In the genomic region with DNA sequence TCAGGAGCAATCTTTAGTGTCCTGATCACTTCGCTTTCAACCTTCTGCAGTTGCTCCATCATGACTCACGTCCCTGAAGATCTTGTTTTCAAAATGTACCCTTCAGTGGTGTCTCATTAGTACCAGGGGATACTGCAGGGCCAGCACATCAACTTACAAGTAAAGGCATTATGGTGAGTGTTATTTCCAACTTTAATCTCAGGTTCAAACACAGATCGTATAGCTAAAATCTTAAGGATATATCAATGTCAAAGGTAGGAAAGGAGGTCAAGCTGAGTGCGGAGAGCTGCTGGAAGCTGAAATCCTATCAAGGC, we compare ENCODE assay signal across 22 mouse cellular contexts.
DNase-seq lines count a peak whose midpoint lies in the region; ATAC-seq and TF ChIP-seq lines count a peak whose summit lies in the region.
"Had no signal": no experiment of that assay in that cellular context is flagged by ENCODE, and none has a peak within 500 bp of the region (broad histone marks: within the 10 kb centered on the region; RNA-seq: fewer than 3 reads in every experiment).

No protein-coding gene starts in this region.

- ATAC-seq in forebrain, embryonic 13.5 days = peak; percentile 50; the same call in 1 of the 2 replicates
- no peak for ATAC-seq in forebrain, embryonic 11.5 days (replicated peaks; ENCODE audit: low FRiP score)
- no peak for ATAC-seq in heart, embryonic 13.5 days (ENCODE audit: extremely low read depth, insufficient number of reproducible peaks, low FRiP score, low TSS enrichment)
- ATAC-seq in lung, embryonic 15.5 days (ENCODE audit: borderline replicate concordance, extremely low read depth, low FRiP score, low TSS enrichment) = peak; percentile 62; the same call in 1 of the 2 replicates
- no peak for ATAC-seq in midbrain, embryonic 11.5 days (ENCODE audit: low FRiP score)
- ATAC-seq: CD4-positive, CD25-positive, alpha-beta regulatory T cell, adult 4 months; intestine, embryonic 16.5 days had no signal

- 86% methylated on average over 4 of the region's 4 CpGs for WGBS in forebrain, embryonic 13.5 days
- WGBS in forebrain, embryonic 11.5 days = 91% methylated on average over 4 of the region's 4 CpGs
- WGBS in heart, embryonic 13.5 days = 52% methylated on average over 4 of the region's 4 CpGs
- 36% methylated on average over 4 of the region's 4 CpGs for WGBS in lung, embryonic 15.5 days
- WGBS in midbrain, embryonic 11.5 days = 85% methylated on average over 4 of the region's 4 CpGs

- no peaks in the 10 kb centered on the region for H3K36me3 ChIP-seq in forebrain, embryonic 13.5 days (ENCODE audit: poor library complexity, severe bottlenecking)
- no peaks in the 10 kb centered on the region for H3K36me3 ChIP-seq in forebrain, embryonic 11.5 days (ENCODE audit: control insufficient read depth, insufficient read depth, low read length)
- no peaks in the 10 kb centered on the region for H3K36me3 ChIP-seq in heart, embryonic 13.5 days
- H3K36me3 ChIP-seq in lung, embryonic 15.5 days = no peaks in the 10 kb centered on the region
- no peaks in the 10 kb centered on the region for H3K36me3 ChIP-seq in midbrain, embryonic 11.5 days (ENCODE audit: control insufficient read depth, insufficient read depth, low read length)
- H3K36me3 ChIP-seq: embryonic facial prominence, embryonic 12.5 days; G1E; heart, embryonic 10.5 days; hindbrain, embryonic 10.5 days; hindbrain, embryonic 15.5 days had no signal

- no peaks in the 10 kb centered on the region for H3K9me3 ChIP-seq in forebrain, embryonic 13.5 days (replicated peaks)
- H3K9me3 ChIP-seq in forebrain, embryonic 11.5 days (ENCODE audit: control insufficient read depth, low read length) = no peaks in the 10 kb centered on the region
- no peaks in the 10 kb centered on the region for H3K9me3 ChIP-seq in heart, embryonic 13.5 days
- H3K9me3 ChIP-seq in lung, embryonic 15.5 days = no peaks in the 10 kb centered on the region
- no peaks in the 10 kb centered on the region for H3K9me3 ChIP-seq in midbrain, embryonic 11.5 days (ENCODE audit: control insufficient read depth, low read length)
- H3K9me3 ChIP-seq: embryonic facial prominence, embryonic 12.5 days; G1E; heart, embryonic 10.5 days; hindbrain, embryonic 10.5 days; hindbrain, embryonic 15.5 days had no signal

- no peak overlapping the region for H3K4me2 ChIP-seq in forebrain, embryonic 13.5 days
- no peak overlapping the region for H3K4me2 ChIP-seq in forebrain, embryonic 11.5 days (ENCODE audit: low read depth, low read length, severe bottlenecking)
- no peak overlapping the region for H3K4me2 ChIP-seq in heart, embryonic 13.5 days
- H3K4me2 ChIP-seq in lung, embryonic 15.5 days = no peak overlapping the region
- H3K4me2 ChIP-seq in midbrain, embryonic 11.5 days = no peak overlapping the region
- H3K4me2 ChIP-seq: embryonic facial prominence, embryonic 12.5 days; hindbrain, embryonic 15.5 days had no signal

- H3K4me3 ChIP-seq in forebrain, embryonic 13.5 days = no peak overlapping the region
- H3K4me3 ChIP-seq in forebrain, embryonic 11.5 days (ENCODE audit: low read depth, low read length) = no peak overlapping the region
- H3K4me3 ChIP-seq in heart, embryonic 13.5 days = no peak overlapping the region
- no peak overlapping the region for H3K4me3 ChIP-seq in lung, embryonic 15.5 days
- H3K4me3 ChIP-seq in midbrain, embryonic 11.5 days (ENCODE audit: low read depth, low read length) = no peak overlapping the region
- no peak overlapping the region for H3K4me3 ChIP-seq in layer of hippocampus, adult 2 months
- H3K4me3 ChIP-seq: embryonic facial prominence, embryonic 12.5 days; gastrocnemius, adult 2 months; heart, embryonic 10.5 days; hindbrain, embryonic 10.5 days; hindbrain, embryonic 15.5 days had no signal

- no peak overlapping the region for H3K27ac ChIP-seq in forebrain, embryonic 13.5 days
- no peak overlapping the region for H3K27ac ChIP-seq in forebrain, embryonic 11.5 days (ENCODE audit: low read depth, low read length)
- H3K27ac ChIP-seq in heart, embryonic 13.5 days (replicated peaks) = peak overlapping the region; percentile 62
- no peak overlapping the region for H3K27ac ChIP-seq in lung, embryonic 15.5 days
- no peak overlapping the region for H3K27ac ChIP-seq in midbrain, embryonic 11.5 days (ENCODE audit: low read depth, low read length)
- no peak overlapping the region for H3K27ac ChIP-seq in layer of hippocampus, adult 2 months
- H3K27ac ChIP-seq: embryonic facial prominence, embryonic 12.5 days; gastrocnemius, adult 2 months; heart, embryonic 10.5 days; hindbrain, embryonic 10.5 days; hindbrain, embryonic 15.5 days had no signal

- H3K27me3 ChIP-seq in forebrain, embryonic 13.5 days = no peaks in the 10 kb centered on the region
- no peaks in the 10 kb centered on the region for H3K27me3 ChIP-seq in forebrain, embryonic 11.5 days (ENCODE audit: control insufficient read depth, insufficient read depth, low read length)
- no peaks in the 10 kb centered on the region for H3K27me3 ChIP-seq in heart, embryonic 13.5 days (replicated peaks)
- peaks cover 4% of the 10 kb centered on the region; the same call in 1 of the 2 replicates for H3K27me3 ChIP-seq in lung, embryonic 15.5 days
- H3K27me3 ChIP-seq in midbrain, embryonic 11.5 days (ENCODE audit: control insufficient read depth, insufficient read depth, low read length) = no peaks in the 10 kb centered on the region
- H3K27me3 ChIP-seq: embryonic facial prominence, embryonic 12.5 days; hindbrain, embryonic 15.5 days had no signal

- DNase-seq in forebrain, embryonic 11.5 days (ENCODE audit: low spot score) = no peak
- no peak for DNase-seq in heart, adult 8-10 months (ENCODE audit: low spot score)
- DNase-seq in lung, postnatal 25 days (ENCODE audit: low spot score) = no peak
- DNase-seq in midbrain, embryonic 11.5 days (ENCODE audit: low spot score, missing footprints) = no peak
- DNase-seq in layer of hippocampus, adult 2 months (ENCODE audit: low spot score in 2 of 2) = no peak
- DNase-seq: adrenal gland, adult 8-10 months; adrenal gland, postnatal 36 days; B cell, adult 2 months; cerebellum, adult 2 months; embryo, embryonic 11 days; gastrocnemius, adult 2 months; gastrocnemius, postnatal 25 days had no signal

- H3K9ac ChIP-seq in forebrain, embryonic 13.5 days = no peak overlapping the region
- no peak overlapping the region for H3K9ac ChIP-seq in forebrain, embryonic 11.5 days (ENCODE audit: low read length)
- H3K9ac ChIP-seq in heart, embryonic 13.5 days = no peak overlapping the region
- H3K9ac ChIP-seq in lung, embryonic 15.5 days = no peak overlapping the region
- no peak overlapping the region for H3K9ac ChIP-seq in midbrain, embryonic 11.5 days (ENCODE audit: low read length)
- H3K9ac ChIP-seq: embryonic facial prominence, embryonic 12.5 days; hindbrain, embryonic 15.5 days had no signal

- H3K4me1 ChIP-seq in forebrain, embryonic 13.5 days = peaks cover 16% of the 10 kb centered on the region
- 0 out of 2 replicates have a peak, but pooled peaks cover 1% of the 10 kb centered on the region for H3K4me1 ChIP-seq in forebrain, embryonic 11.5 days (replicated peaks; ENCODE audit: control insufficient read depth, insufficient read depth, low read length)
- H3K4me1 ChIP-seq in heart, embryonic 13.5 days = peaks cover 15% of the 10 kb centered on the region
- H3K4me1 ChIP-seq in lung, embryonic 15.5 days = 0 out of 2 replicates have a peak, but pooled peaks cover 6% of the 10 kb centered on the region
- no peaks in the 10 kb centered on the region for H3K4me1 ChIP-seq in midbrain, embryonic 11.5 days (ENCODE audit: control insufficient read depth, insufficient read depth, low read length)
- H3K4me1 ChIP-seq: embryonic facial prominence, embryonic 12.5 days; heart, embryonic 10.5 days; hindbrain, embryonic 10.5 days; hindbrain, embryonic 15.5 days had no signal

- TF ChIP-seq CTCF in layer of hippocampus, adult 2 months (conservative IDR thresholded peaks at IDR 0.05) = no peak

Comparison
In these comparisons a context has a peak if more than half of its experiments do, and no peak if none do; other contexts are left out.
1. ATAC-seq: peak in forebrain, embryonic 13.5 days (single experiment) and lung, embryonic 15.5 days (single experiment); none in forebrain, embryonic 11.5 days (single experiment), heart, embryonic 13.5 days (single experiment) and midbrain, embryonic 11.5 days (single experiment).